Mouse (Mus musculus): ENCODE results near the gene 1110008L16Rik. TPM values are rescaled to one million over a fixed set of nuclear protein-coding genes. Genes with fewer than 3 reads are reported as not detected.

1110008L16Rik gene
- polyA plus RNA-seq, 1 experiment from 2014 or later = 9.4 TPM

DNA sequence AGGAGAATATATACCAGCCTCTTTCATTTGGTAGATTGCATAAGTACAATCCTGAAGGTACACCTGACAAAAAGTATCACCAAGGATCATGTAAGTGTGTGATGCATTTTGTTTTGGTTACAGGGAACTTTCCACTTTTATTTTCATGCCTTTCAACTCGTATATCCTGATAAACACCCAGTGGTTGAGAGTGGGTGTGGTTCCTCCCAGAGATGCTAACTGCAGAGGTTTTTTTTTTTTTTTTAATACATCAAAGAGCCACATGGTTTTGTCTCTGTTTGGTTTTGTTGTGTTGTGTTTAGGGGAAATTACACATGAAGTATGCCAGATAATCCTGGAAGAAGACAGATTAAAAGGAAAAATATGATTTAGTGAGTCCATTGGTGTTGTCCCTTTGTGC lies 57.9 kb downstream of the 1110008L16Rik start:
- 85% methylated on average over 1 of the region's 1 CpGs for WGBS
- no peak overlapping the region for H3K4me3 ChIP-seq (ENCODE audit: low read length)
- no peak for ATAC-seq
- no peak overlapping the region for H3K4me2 ChIP-seq (ENCODE audit: low read length)
- no peaks in the 10 kb centered on the region for H3K27me3 ChIP-seq (replicated peaks; ENCODE audit: control insufficient read depth, insufficient read depth, low read length)
- no peak overlapping the region for H3K9ac ChIP-seq (ENCODE audit: low read depth, low read length)
- no peaks in the 10 kb centered on the region for H3K36me3 ChIP-seq (ENCODE audit: control insufficient read depth, insufficient read depth, low read length)
- no peak overlapping the region for H3K27ac ChIP-seq (ENCODE audit: low read depth, low read length)
- no peaks in the 10 kb centered on the region for H3K9me3 ChIP-seq (ENCODE audit: control insufficient read depth, low read length)
- H3K4me1 ChIP-seq (ENCODE audit: control insufficient read depth, insufficient read depth, low read depth, low read length) = no peaks in the 10 kb centered on the region

- 75% methylated on average over 5 of the region's 5 CpGs for WGBS
- Histone ChIP-seq H3K4me3 (ENCODE audit: low read length) (no peak overlapping the region), H3K36me3 (ENCODE audit: control insufficient read depth, insufficient read depth, low read length) (no peaks in the 10 kb centered on the region), H3K4me1 (ENCODE audit: control insufficient read depth, insufficient read depth, low read depth, low read length) (no peaks in the 10 kb centered on the region), H3K27ac (ENCODE audit: low read depth, low read length) (no peak overlapping the region), H3K9ac (ENCODE audit: low read depth, low read length) (no peak overlapping the region), H3K4me2 (ENCODE audit: low read length) (no peak overlapping the region), H3K27me3 (replicated peaks; ENCODE audit: control insufficient read depth, insufficient read depth, low read length) (no peaks in the 10 kb centered on the region), H3K9me3 (ENCODE audit: control insufficient read depth, low read length) (no peaks in the 10 kb centered on the region)
- no peak for ATAC-seq
Observed at GRCm38 (mm10) chr12:55360929-55361328, 61.6 kb downstream of the 1110008L16Rik start.

GRCm38 (mm10) chr12:55365083-55365482 lies 65.7 kb downstream of the 1110008L16Rik start:
- H3K27me3 ChIP-seq (replicated peaks; ENCODE audit: control insufficient read depth, insufficient read depth, low read length) = no peaks in the 10 kb centered on the region

GRCm38 (mm10) chr12:55372424-55373055 lies 73.2 kb downstream of the 1110008L16Rik start:
- H3K4me1 ChIP-seq (ENCODE audit: control insufficient read depth, insufficient read depth, low read depth, low read length) = no peaks in the 10 kb centered on the region
- no peak overlapping the region for H3K9ac ChIP-seq (ENCODE audit: low read depth, low read length)
- H3K4me2 ChIP-seq (ENCODE audit: low read length) = no peak overlapping the region
- H3K27me3 ChIP-seq (replicated peaks; ENCODE audit: control insufficient read depth, insufficient read depth, low read length) = no peaks in the 10 kb centered on the region
- no peaks in the 10 kb centered on the region for H3K36me3 ChIP-seq (ENCODE audit: control insufficient read depth, insufficient read depth, low read length)
- H3K27ac ChIP-seq (ENCODE audit: low read depth, low read length) = no peak overlapping the region
- no peaks in the 10 kb centered on the region for H3K9me3 ChIP-seq (ENCODE audit: control insufficient read depth, low read length)
- no peak overlapping the region for H3K4me3 ChIP-seq (ENCODE audit: low read length)
- ATAC-seq = no peak
- WGBS = 80% methylated on average over 3 of the region's 3 CpGs

More at GRCm38 (mm10) chr12:55365083-55365482, 65.7 kb downstream of the 1110008L16Rik start:
- H3K4me2 ChIP-seq (ENCODE audit: low read length) = no peak overlapping the region
- H3K9me3 ChIP-seq (ENCODE audit: control insufficient read depth, low read length) = no peaks in the 10 kb centered on the region
- no peak overlapping the region for H3K4me3 ChIP-seq (ENCODE audit: low read length)
- no peak for ATAC-seq
- no peaks in the 10 kb centered on the region for H3K36me3 ChIP-seq (ENCODE audit: control insufficient read depth, insufficient read depth, low read length)
- H3K9ac ChIP-seq (ENCODE audit: low read depth, low read length) = no peak overlapping the region
- WGBS = 65% methylated on average over 2 of the region's 2 CpGs
- H3K27ac ChIP-seq (ENCODE audit: low read depth, low read length) = no peak overlapping the region
- H3K4me1 ChIP-seq (ENCODE audit: control insufficient read depth, insufficient read depth, low read depth, low read length) = no peaks in the 10 kb centered on the region

- no peak overlapping the region for H3K4me2 ChIP-seq (ENCODE audit: low read length)
- H3K36me3 ChIP-seq (ENCODE audit: control insufficient read depth, insufficient read depth, low read length) = no peaks in the 10 kb centered on the region
- no peaks in the 10 kb centered on the region for H3K4me1 ChIP-seq (ENCODE audit: control insufficient read depth, insufficient read depth, low read depth, low read length)
- H3K4me3 ChIP-seq (ENCODE audit: low read length) = no peak overlapping the region
- H3K9ac ChIP-seq (ENCODE audit: low read depth, low read length) = no peak overlapping the region
- no peak for ATAC-seq
- WGBS = 90% methylated on average over 16 of the region's 16 CpGs
- no peaks in the 10 kb centered on the region for H3K9me3 ChIP-seq (ENCODE audit: control insufficient read depth, low read length)
- no peak overlapping the region for H3K27ac ChIP-seq (ENCODE audit: low read depth, low read length)
- H3K27me3 ChIP-seq (replicated peaks; ENCODE audit: control insufficient read depth, insufficient read depth, low read length) = no peaks in the 10 kb centered on the region
Observed at GRCm38 (mm10) chr12:55376956-55377609, 77.7 kb downstream of the 1110008L16Rik start.

DNA sequence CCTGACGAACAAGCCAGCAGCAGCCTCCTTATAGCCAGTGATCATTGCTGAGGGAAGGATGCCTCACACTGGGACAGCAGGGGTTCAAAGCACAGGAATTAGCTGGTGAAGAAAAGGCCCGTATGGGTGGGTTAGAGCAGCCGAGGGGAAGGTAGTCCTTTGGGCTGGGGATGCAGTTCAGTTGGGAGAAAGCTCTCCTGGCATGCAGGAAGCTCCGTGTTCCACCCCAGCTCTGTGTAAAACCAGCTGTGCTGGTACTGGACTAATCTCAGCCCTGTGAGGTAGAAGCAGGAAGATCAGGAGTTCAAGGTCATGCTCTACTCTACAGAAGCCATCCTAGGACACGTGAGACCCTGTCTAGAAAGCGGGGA lies 78.2 kb downstream of the 1110008L16Rik start:
- H3K9ac ChIP-seq (ENCODE audit: low read depth, low read length) = no peak overlapping the region
- H3K27me3 ChIP-seq (replicated peaks; ENCODE audit: control insufficient read depth, insufficient read depth, low read length) = no peaks in the 10 kb centered on the region
- H3K36me3 ChIP-seq (ENCODE audit: control insufficient read depth, insufficient read depth, low read length) = no peaks in the 10 kb centered on the region
- 76% methylated on average over 6 of the region's 6 CpGs for WGBS
- H3K9me3 ChIP-seq (ENCODE audit: control insufficient read depth, low read length) = no peaks in the 10 kb centered on the region
- no peak overlapping the region for H3K27ac ChIP-seq (ENCODE audit: low read depth, low read length)
- no peak overlapping the region for H3K4me2 ChIP-seq (ENCODE audit: low read length)
- H3K4me1 ChIP-seq (ENCODE audit: control insufficient read depth, insufficient read depth, low read depth, low read length) = no peaks in the 10 kb centered on the region
- no peak for ATAC-seq
- no peak overlapping the region for H3K4me3 ChIP-seq (ENCODE audit: low read length)

GRCm38 (mm10) chr12:55384023-55384749 lies 84.8 kb downstream of the 1110008L16Rik start, which contains the start of gene Psma6:
TSS of gene Psma6 (plus strand) at chr12:55384222.
- H3K27ac ChIP-seq (ENCODE audit: low read depth, low read length) = no peak within 1 kb of the TSS
- 84% methylated on average over 10 of the region's 10 CpGs for WGBS

DNA sequence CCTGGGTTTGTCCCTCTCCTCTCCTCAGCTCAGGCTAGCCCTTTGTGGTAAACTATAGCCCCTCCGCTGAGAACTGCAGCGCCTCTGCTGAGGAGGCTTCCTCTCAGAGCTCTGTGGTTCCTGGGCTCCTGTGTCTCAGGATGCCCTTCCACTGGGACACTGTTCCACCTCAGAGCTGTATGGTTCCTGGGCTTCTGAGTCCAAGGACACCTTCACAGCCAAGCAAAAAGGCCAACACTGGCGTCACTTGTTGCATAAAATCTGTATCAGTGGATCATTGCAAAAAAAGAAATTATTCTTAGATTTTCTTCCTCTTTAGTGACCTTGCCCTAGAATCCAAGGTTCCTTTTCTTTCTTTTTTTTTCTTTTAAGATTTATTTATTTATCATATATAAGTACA lies 85.4 kb downstream of the 1110008L16Rik start:
- 96% methylated on average over 3 of the region's 3 CpGs for WGBS
- no peak overlapping the region for H3K9ac ChIP-seq (ENCODE audit: low read depth, low read length)
- no peaks in the 10 kb centered on the region for H3K4me1 ChIP-seq (ENCODE audit: control insufficient read depth, insufficient read depth, low read depth, low read length)
- no peaks in the 10 kb centered on the region for H3K27me3 ChIP-seq (replicated peaks; ENCODE audit: control insufficient read depth, insufficient read depth, low read length)
- H3K9me3 ChIP-seq (ENCODE audit: control insufficient read depth, low read length) = no peaks in the 10 kb centered on the region
- H3K36me3 ChIP-seq (ENCODE audit: control insufficient read depth, insufficient read depth, low read length) = no peaks in the 10 kb centered on the region
- no peak overlapping the region for H3K4me2 ChIP-seq (ENCODE audit: low read length)
- no peak overlapping the region for H3K27ac ChIP-seq (ENCODE audit: low read depth, low read length)
- no peak for ATAC-seq
- H3K4me3 ChIP-seq (ENCODE audit: low read length) = no peak overlapping the region

More at GRCm38 (mm10) chr12:55384023-55384749, 84.8 kb downstream of the 1110008L16Rik start, which contains the start of gene Psma6:
- Histone ChIP-seq H3K9ac (ENCODE audit: low read depth, low read length) (no peak within 1 kb of the TSS), H3K4me3 (ENCODE audit: low read length) (no peak within 1 kb of the TSS), H3K9me3 (ENCODE audit: control insufficient read depth, low read length) (no peaks in the 10 kb centered on the region), H3K4me1 (ENCODE audit: control insufficient read depth, insufficient read depth, low read depth, low read length) (no peaks in the 10 kb centered on the region), H3K27me3 (replicated peaks; ENCODE audit: control insufficient read depth, insufficient read depth, low read length) (no peaks in the 10 kb centered on the region), H3K36me3 (ENCODE audit: control insufficient read depth, insufficient read depth, low read length) (no peaks in the 10 kb centered on the region), H3K4me2 (ENCODE audit: low read length) (no peak within 1 kb of the TSS)
- no peak for ATAC-seq

- H3K9ac ChIP-seq (ENCODE audit: low read depth, low read length) = no peak overlapping the region
- no peak overlapping the region for H3K27ac ChIP-seq (ENCODE audit: low read depth, low read length)
- H3K9me3 ChIP-seq (ENCODE audit: control insufficient read depth, low read length) = no peaks in the 10 kb centered on the region
- WGBS = 27% methylated on average over 6 of the region's 6 CpGs
- H3K27me3 ChIP-seq (replicated peaks; ENCODE audit: control insufficient read depth, insufficient read depth, low read length) = no peaks in the 10 kb centered on the region
- H3K4me1 ChIP-seq (ENCODE audit: control insufficient read depth, insufficient read depth, low read depth, low read length) = no peaks in the 10 kb centered on the region
- ATAC-seq = no peak
- H3K4me3 ChIP-seq (ENCODE audit: low read length) = no peak overlapping the region
- H3K36me3 ChIP-seq (ENCODE audit: control insufficient read depth, insufficient read depth, low read length) = no peaks in the 10 kb centered on the region
- H3K4me2 ChIP-seq (ENCODE audit: low read length) = no peak overlapping the region
Observed at GRCm38 (mm10) chr12:55385931-55386330, 86.6 kb downstream of the 1110008L16Rik start.

Measured in hindbrain, embryonic 16.5 days (tissue).